Mouse (Mus musculus) spleen, adult 18-20 months (tissue): ENCODE data around the gene Ppef2.

Experiments
- DNase-seq, 2 experiments: peaks; one replicate each; pipeline ENCODE4 v3.0.0; 2022; ENCODE audit warnings: mixed read lengths in 2 of 2

Ppef2 gene

GRCm38 (mm10) chr5:92183071-92183830 lies 72.8 kb downstream of the Ppef2 start:
- no peak for DNase-seq
